Mouse (Mus musculus) c-Kit-positive CD71-positive TER-119-positive erythroid progenitor cells, embryonic 14.5 days (primary cell): Measurements from ENCODE around the gene Pla2g6.

ENCODE experiments used
- DNase-seq: peaks from one replicate; pipeline ENCODE4 v3.0.0-alpha.2; 2013; ENCODE audit warnings: low spot score

Gene Pla2g6

GRCm38 (mm10) chr15:79273020-79273419, 55.2 kb downstream of the Pla2g6 start:
- DNase-seq, result no peak

GRCm38 (mm10) chr15:79271124-79271746, 57.0 kb downstream of the Pla2g6 start:
- peak; percentile 48 for DNase-seq

- DNase-seq, result peak; percentile 49
These were observed 57.7 kb downstream of the Pla2g6 start for GRCm38 (mm10) chr15:79270317-79271123.

GRCm38 (mm10) chr15:79268521-79268920, 59.7 kb downstream of the Pla2g6 start:
- DNase-seq, result no peak

DNA sequence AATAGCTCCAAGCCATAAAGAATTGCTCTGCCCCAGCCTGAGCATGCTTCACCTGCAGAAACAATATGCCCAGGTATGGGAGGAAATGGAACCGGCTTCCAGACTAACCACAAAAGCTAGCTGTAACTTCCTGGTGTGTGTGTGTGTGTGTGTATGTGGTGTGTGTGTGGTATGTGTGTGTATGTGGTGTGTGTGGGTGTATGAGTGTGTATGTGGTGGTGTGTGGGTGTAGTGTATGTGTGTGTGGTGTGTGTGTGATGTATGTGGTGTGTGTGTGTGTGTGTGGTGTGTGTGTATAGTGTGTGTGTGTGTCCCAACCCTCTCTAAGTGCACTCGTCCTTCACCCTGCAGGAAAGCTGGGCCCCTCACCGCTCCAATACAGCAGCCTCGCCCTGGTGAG, 62.8 kb downstream of the Pla2g6 start:
- DNase-seq, result no peak

GRCm38 (mm10) chr15:79263726-79264125, 64.5 kb downstream of the Pla2g6 start:
- no peak for DNase-seq

GRCm38 (mm10) chr15:79262786-79263309, 65.3 kb downstream of the Pla2g6 start:
- DNase-seq, result no peak

- no peak for DNase-seq
These were observed 65.8 kb downstream of the Pla2g6 start for GRCm38 (mm10) chr15:79262375-79262774.

GRCm38 (mm10) chr15:79261757-79262156, 66.4 kb downstream of the Pla2g6 start:
- DNase-seq, result no peak

GRCm38 (mm10) chr15:79261095-79261725, 67.0 kb downstream of the Pla2g6 start:
- DNase-seq, result no peak

- DNase-seq, result no peak
These were observed 69.7 kb downstream of the Pla2g6 start for GRCm38 (mm10) chr15:79258521-79258920.

GRCm38 (mm10) chr15:79254661-79255060, 73.5 kb downstream of the Pla2g6 start, which contains the start of gene Slc16a8:
TSS of gene Slc16a8 (minus strand) at chr15:79254761.
- no peak for DNase-seq

- no peak for DNase-seq
These were observed 75.6 kb downstream of the Pla2g6 start for GRCm38 (mm10) chr15:79252580-79252979.

GRCm38 (mm10) chr15:79251781-79252491, 76.3 kb downstream of the Pla2g6 start:
- DNase-seq, result no peak

DNA sequence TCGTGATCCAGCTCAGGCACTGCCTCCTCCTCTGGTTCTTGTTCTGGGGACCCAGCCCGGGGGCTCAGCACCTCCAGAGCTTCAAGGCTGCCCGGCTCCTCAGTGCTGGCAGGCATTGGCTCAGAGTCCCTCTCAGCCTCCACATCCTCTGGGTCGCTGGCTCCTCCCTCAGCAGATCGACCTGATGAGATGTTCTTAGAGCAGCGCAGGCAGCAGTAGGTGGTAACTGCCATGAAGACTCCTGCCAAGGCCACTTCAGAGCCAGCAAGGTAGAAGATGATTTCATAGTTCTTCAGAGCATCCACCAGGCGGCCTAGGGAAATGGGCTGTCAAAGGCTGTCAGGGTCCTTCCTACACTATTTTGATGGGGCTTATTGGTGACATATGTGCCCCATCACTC, 77.0 kb downstream of the Pla2g6 start:
- no peak for DNase-seq

GRCm38 (mm10) chr15:79250236-79250635, 78.0 kb downstream of the Pla2g6 start:
- DNase-seq, result no peak

GRCm38 (mm10) chr15:79245321-79245720, 82.9 kb downstream of the Pla2g6 start:
- no peak for DNase-seq

GRCm38 (mm10) chr15:79244071-79244893, 83.9 kb downstream of the Pla2g6 start:
- DNase-seq, result no peak

GRCm38 (mm10) chr15:79243234-79244042, 84.8 kb downstream of the Pla2g6 start:
- peak; percentile 83 for DNase-seq

- no peak for DNase-seq
These were observed 85.5 kb downstream of the Pla2g6 start for GRCm38 (mm10) chr15:79242574-79243233.
